Mouse (Mus musculus) heart, postnatal 0 days (tissue): ENCODE measurements around the gene Prss2. TPM values are rescaled to one million over a fixed set of nuclear protein-coding genes. Genes with fewer than 3 reads are reported as not detected.

ENCODE experiments used
- ATAC-seq: fragments of 200-750 bp; cut with Nextera tagmentation; 2 replicates; pipeline ENCODE4 v1.8.0; 2017; ENCODE audit warnings: low read depth, moderate number of reproducible peaks, moderate library complexity; ENCODE audit not compliant: insufficient read depth
- DNase-seq: peaks from one replicate; pipeline ENCODE4 v3.0.0-alpha.2; 2016; ENCODE audit warnings: low spot score
- H3K27ac ChIP-seq: fragments of 300-500 bp; sonication (generic); 2 replicates; pipeline ENCODE4 v1.5.1; 2014; ENCODE audit warnings: low read depth, mild to moderate bottlenecking
- H3K27me3 ChIP-seq: fragments of 300-500 bp; sonication (generic); 2 replicates; pipeline ENCODE4 v1.6.1; 2014; ENCODE audit warnings: low read length, mixed read lengths; ENCODE audit not compliant: control insufficient read depth, insufficient read depth
- H3K36me3 ChIP-seq: fragments of 300-500 bp; sonication (generic); replicated peaks from 2 replicates; pipeline ENCODE4 v1.6.1; 2014; ENCODE audit warnings: low read length, mixed read lengths; ENCODE audit not compliant: control insufficient read depth, insufficient read depth
- H3K4me1 ChIP-seq: fragments of 300-500 bp; sonication (generic); 2 replicates; pipeline ENCODE4 v1.6.1; 2014; ENCODE audit warnings: antibody characterized with exemption; ENCODE audit not compliant: control insufficient read depth, insufficient read depth
- H3K4me2 ChIP-seq: fragments of 300-500 bp; sonication (generic); 2 replicates; pipeline ENCODE4 v1.6.1; 2014; ENCODE audit warnings: low read depth, mild to moderate bottlenecking, low read length, moderate library complexity
- H3K4me3 ChIP-seq: fragments of 300-500 bp; sonication (generic); 2 replicates; pipeline ENCODE4 v1.5.1; 2014; ENCODE audit warnings: low read depth, low read length
- H3K9ac ChIP-seq: fragments of 300-500 bp; sonication (generic); replicated peaks from 2 replicates; pipeline ENCODE4 v1.6.1; 2014; ENCODE audit warnings: low read depth, low read length, mixed read lengths
- H3K9me3 ChIP-seq: fragments of 300-500 bp; sonication (generic); replicated peaks from 2 replicates; pipeline ENCODE4 v1.6.1; 2016; ENCODE audit warnings: low read length; ENCODE audit not compliant: control insufficient read depth
- CTCF ChIP-seq: IDR thresholded peaks from 2 replicates; pipeline ENCODE4 v1.5.1; 2016; ENCODE audit warnings: antibody characterized with exemption, control low read depth, low read depth
- EP300 ChIP-seq: IDR thresholded peaks from 2 replicates; pipeline ENCODE4 v1.6.1; 2016; ENCODE audit warnings: antibody characterized with exemption, low read depth
- WGBS: fragments of 180-500 bp; shearing (Covaris S2); extraction: QIAGEN DNeasy Blood & Tissue Kit; methylation state at CpG from one replicate; pipeline ENCODE4 v1.1.7; 2014; 5-methylcytosine and 5-hydroxymethylcytosine counted together
- polyA plus RNA-seq: library from polyadenylated mRNA; unstranded; fragments of >200 nt; fragmentation: Nextera tagmentation; extraction: Ambion mirVana; gene quantifications from 2 replicates; pipeline ENCODE4 v1.2.1, GENCODE M21; 2015
- total RNA-seq: library from RNA; depleted of rRNA; stranded (reverse); fragments of >200 nt; gene quantifications from 2 replicates; pipeline ENCODE4 v1.2.3, GENCODE M21; 2014; ENCODE audit warnings: low replicate concordance; rRNA removed

Prss2 gene
- total and polyA plus RNA-seq, 2 experiments from 2014 or later = not detected

- Histone ChIP-seq H3K9ac (no peak overlapping the region), H3K27ac (no peak overlapping the region), H3K4me2 (no peak overlapping the region), H3K27me3 (no peaks in the 10 kb centered on the region), H3K9me3 (no peaks in the 10 kb centered on the region), H3K4me3 (no peak overlapping the region), H3K4me1 (no peaks in the 10 kb centered on the region), H3K36me3 (no peaks in the 10 kb centered on the region)
- WGBS = 79% methylated on average over 1 of the region's 1 CpGs
- no peak for TF ChIP-seq CTCF
- TF ChIP-seq EP300 = no peak
- ATAC-seq = no peak
- DNase-seq = no peak
These were observed 43.7 kb downstream of the Prss2 start for GRCm38 (mm10) chr6:41565261-41565660.

- TF ChIP-seq EP300 (no peak), CTCF (no peak)
- no peaks in the 10 kb centered on the region for H3K9me3 ChIP-seq
- no peak overlapping the region for H3K9ac ChIP-seq
- no peaks in the 10 kb centered on the region for H3K36me3 ChIP-seq
- H3K27ac ChIP-seq = no peak overlapping the region
- no peak for ATAC-seq
- no peaks in the 10 kb centered on the region for H3K27me3 ChIP-seq
- 73% methylated on average over 4 of the region's 4 CpGs for WGBS
- no peak for DNase-seq
- H3K4me2 ChIP-seq = no peak overlapping the region
- no peak overlapping the region for H3K4me3 ChIP-seq
- no peaks in the 10 kb centered on the region for H3K4me1 ChIP-seq
These were observed 45.4 kb downstream of the Prss2 start for GRCm38 (mm10) chr6:41566965-41567364.

- 70% methylated on average over 3 of the region's 3 CpGs for WGBS
- no peaks in the 10 kb centered on the region for H3K9me3 ChIP-seq
- DNase-seq (no peak), ATAC-seq (no peak)
- H3K4me3 ChIP-seq = no peak overlapping the region
- no peaks in the 10 kb centered on the region for H3K4me1 ChIP-seq
- no peak overlapping the region for H3K9ac ChIP-seq
- no peak overlapping the region for H3K27ac ChIP-seq
- TF ChIP-seq EP300 = no peak
- TF ChIP-seq CTCF = no peak
- no peaks in the 10 kb centered on the region for H3K36me3 ChIP-seq
- no peak overlapping the region for H3K4me2 ChIP-seq
- no peaks in the 10 kb centered on the region for H3K27me3 ChIP-seq
These were observed 47.5 kb downstream of the Prss2 start for GRCm38 (mm10) chr6:41569078-41569477.

Other genes with a start within 250 kb of the Prss2 start
- gene Try4, start 219.5 kb upstream of the Prss2 start, total RNA-seq = not detected in 2 replicates
- not detected in 2 replicates for gene Try4, start 219.5 kb upstream of the Prss2 start, polyA plus RNA-seq
- not detected in 2 replicates for gene Try5, start 204.9 kb upstream of the Prss2 start, total RNA-seq
- gene Try5, start 204.9 kb upstream of the Prss2 start, polyA plus RNA-seq = not detected in 2 replicates
- gene Try10, start 167.7 kb upstream of the Prss2 start, total RNA-seq = not detected in 2 replicates
- not detected in 2 replicates for gene Try10, start 167.7 kb upstream of the Prss2 start, polyA plus RNA-seq
- not detected in 2 replicates for gene Prss3, start 144.1 kb upstream of the Prss2 start, total RNA-seq
- gene Prss3, start 144.1 kb upstream of the Prss2 start, polyA plus RNA-seq = not detected in 2 replicates
- gene Gm5771, start 129.4 kb upstream of the Prss2 start, total RNA-seq = not detected in 2 replicates
- gene Gm5771, start 129.4 kb upstream of the Prss2 start, polyA plus RNA-seq = not detected in 2 replicates
- gene Gm10334, start 75.6 kb upstream of the Prss2 start, total RNA-seq = not detected in 2 replicates
- not detected in 2 replicates for gene Gm10334, start 75.6 kb upstream of the Prss2 start, polyA plus RNA-seq
- not detected in 2 replicates for gene Prss1, start 62.9 kb upstream of the Prss2 start, total RNA-seq
- gene Prss1, start 62.9 kb upstream of the Prss2 start, polyA plus RNA-seq = not detected in 2 replicates
- gene Ephb6, start 83.7 kb downstream of the Prss2 start, total RNA-seq = 2.1 and 5.6 TPM in 2 replicates
- gene Ephb6, start 83.7 kb downstream of the Prss2 start, polyA plus RNA-seq = 1.8 and 2.3 TPM in 2 replicates
- gene Trpv6, start 114.6 kb downstream of the Prss2 start, total RNA-seq = not detected in 2 replicates
- not detected in 2 replicates for gene Trpv6, start 114.6 kb downstream of the Prss2 start, polyA plus RNA-seq
- gene Trpv5, start 159.0 kb downstream of the Prss2 start, total RNA-seq = not detected in 2 replicates
- gene Trpv5, start 159.0 kb downstream of the Prss2 start, polyA plus RNA-seq = not detected in 2 replicates
- gene Llcfc1, start 162.6 kb downstream of the Prss2 start, total RNA-seq = not detected in 2 replicates
- not detected in 2 replicates for gene Llcfc1, start 162.6 kb downstream of the Prss2 start, polyA plus RNA-seq
- gene Kel, start 182.6 kb downstream of the Prss2 start, total RNA-seq = 0.12 and 2.1 TPM in 2 replicates
- 0.14 and 0.18 TPM in 2 replicates for gene Kel, start 182.6 kb downstream of the Prss2 start, polyA plus RNA-seq